12 mouse cellular contexts compared by ENCODE assay signal in genomic region chr7:73657283-73657682, GRCm38 (mm10).
A peak's percentile ranks its signal among the peaks of the same experiment; 100 is the strongest.
DNase-seq lines count a peak whose midpoint lies in the region; ATAC-seq lines count a peak whose summit lies in the region.
"Had no signal": no experiment of that assay in that cellular context is flagged by ENCODE, and none has a peak within 500 bp of the region (broad histone marks: within the 10 kb centered on the region; RNA-seq: fewer than 3 reads in every experiment).

No protein-coding gene starts in this region.

- peak; percentile 50 for ATAC-seq in heart, embryonic 15.5 days (replicated peaks; ENCODE audit: insufficient number of reproducible peaks, insufficient read depth, low FRiP score, low read depth)

- no peaks in the 10 kb centered on the region for H3K36me3 ChIP-seq in heart, embryonic 15.5 days
- H3K36me3 ChIP-seq: G1E; neural tube, embryonic 12.5 days had no signal

- H3K27me3 ChIP-seq in heart, embryonic 15.5 days, result peaks cover 4% of the 10 kb centered on the region
- H3K27me3 ChIP-seq: neural tube, embryonic 12.5 days had no signal

- peaks cover 7% of the 10 kb centered on the region; the same call in 1 of the 2 replicates for H3K4me1 ChIP-seq in heart, embryonic 15.5 days (replicated peaks)

- no peak overlapping the region for H3K9ac ChIP-seq in heart, embryonic 15.5 days
- H3K9ac ChIP-seq: neural tube, embryonic 12.5 days had no signal

- H3K27ac ChIP-seq in heart, embryonic 15.5 days, result no peak overlapping the region
- H3K27ac ChIP-seq: neural tube, embryonic 12.5 days had no signal

- H3K4me3 ChIP-seq in heart, embryonic 15.5 days, result no peak overlapping the region
- H3K4me3 ChIP-seq: neural tube, embryonic 12.5 days had no signal

- no peaks in the 10 kb centered on the region for H3K9me3 ChIP-seq in heart, embryonic 15.5 days (replicated peaks)
- H3K9me3 ChIP-seq: G1E; neural tube, embryonic 12.5 days had no signal

- no peak overlapping the region for H3K4me2 ChIP-seq in heart, embryonic 15.5 days
- H3K4me2 ChIP-seq: neural tube, embryonic 12.5 days had no signal

- peak; percentile 34 to 41 for DNase-seq in cerebellum, postnatal 10 days
- no peak for DNase-seq in cerebellum, postnatal 4 days (ENCODE audit: low spot score in 2 of 2)
- DNase-seq in adrenal gland, postnatal 10 days, result peak; percentile 32
- peak; percentile 59 for DNase-seq in kidney, postnatal 14 days
- DNase-seq in spleen, postnatal 10 days (ENCODE audit: low spot score in 2 of 2), result no peak
- no peak for DNase-seq in embryo, embryonic 10.5 days (ENCODE audit: low spot score)
- DNase-seq in spleen, adult 18-20 months, result no peak
- DNase-seq: cerebellum, adult 8-10 months; thymus, postnatal 36 days had no signal

- 24% methylated on average over 7 of the region's 7 CpGs for WGBS in heart, embryonic 15.5 days

Comparison
In these comparisons a context has a peak if more than half of its experiments do, and no peak if none do; other contexts are left out.
1. DNase-seq: peak in cerebellum, postnatal 10 days (2 of 2), adrenal gland, postnatal 10 days (single experiment) and kidney, postnatal 14 days (single experiment); none in cerebellum, postnatal 4 days (0 of 2), spleen, postnatal 10 days (0 of 2), embryo, embryonic 10.5 days (single experiment) and spleen, adult 18-20 months (0 of 2).